ENCODE assay signal across 9 mouse cellular contexts in the genomic region with DNA sequence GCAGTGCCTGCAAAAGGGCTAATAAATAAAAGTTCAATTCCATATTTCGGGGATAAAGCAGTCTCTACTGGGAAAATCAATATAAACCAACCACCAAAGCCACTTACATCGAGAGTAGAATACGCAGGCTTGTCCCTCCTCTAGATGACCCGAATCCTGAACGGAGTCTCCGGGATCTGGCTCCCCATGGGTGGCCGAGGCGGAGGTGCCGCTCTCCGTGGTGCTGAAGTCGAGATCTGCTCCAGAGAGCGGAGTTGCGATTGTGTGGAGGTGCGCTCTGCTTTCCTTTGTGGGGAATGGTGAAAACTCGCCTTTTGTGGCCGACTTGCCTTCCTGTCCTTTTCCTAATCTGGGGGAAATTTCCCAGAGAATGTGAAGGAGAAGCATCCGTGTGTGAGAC. TPM values are rescaled to one million over a fixed set of nuclear protein-coding genes. Genes with fewer than 3 reads are reported as not detected.
DNase-seq lines count a peak whose midpoint lies in the region; ATAC-seq lines count a peak whose summit lies in the region.
"Had no signal": no experiment of that assay in that cellular context is flagged by ENCODE, and none has a peak within 500 bp of the region (broad histone marks: within the 10 kb centered on the region; RNA-seq: fewer than 3 reads in every experiment).

No protein-coding gene starts in this region.

- peak; percentile 32 to 39 for DNase-seq in cerebellum, postnatal 14 days
- DNase-seq in cerebellum, adult 9-10 months = no peak
- peak; percentile 30 for DNase-seq in urinary bladder, postnatal 10 days (ENCODE audit: low spot score)
- DNase-seq in urinary bladder, adult 2 months (ENCODE audit: low spot score) = no peak
- peak; percentile 24 to 29 for DNase-seq in layer of hippocampus, postnatal 14 days (ENCODE audit: low spot score in 2 of 2)

- ATAC-seq in frontal cortex, adult (ENCODE audit: low TSS enrichment) = peak; percentile 47; the same call in 1 of the 2 replicates
- ATAC-seq in midbrain, embryonic 16.5 days = peak; percentile 56; the same call in 1 of the 2 replicates
- no peak for ATAC-seq in megakaryocyte-erythroid progenitor cell, adult 5-6 weeks (replicated peaks; ENCODE audit: low FRiP score, low TSS enrichment, poor library complexity, severe bottlenecking)

- H3K4me1 ChIP-seq in midbrain, embryonic 16.5 days (ENCODE audit: control insufficient read depth, insufficient read depth, low read length) = 0 out of 2 replicates have a peak, but pooled peaks cover 2% of the 10 kb centered on the region

- H3K4me2 ChIP-seq in midbrain, embryonic 16.5 days (ENCODE audit: low read length) = peak overlapping the region; percentile 53

- no peaks in the 10 kb centered on the region for H3K36me3 ChIP-seq in midbrain, embryonic 16.5 days (ENCODE audit: control insufficient read depth, insufficient read depth, low read length)

- WGBS in midbrain, embryonic 16.5 days = 4% methylated on average over 17 of the region's 17 CpGs

- H3K27me3 ChIP-seq in midbrain, embryonic 16.5 days (ENCODE audit: control insufficient read depth, insufficient read depth, low read depth, low read length) = no peaks in the 10 kb centered on the region

- H3K27ac ChIP-seq in midbrain, embryonic 16.5 days (ENCODE audit: low read length) = peak overlapping the region; percentile 45

- H3K9me3 ChIP-seq in midbrain, embryonic 16.5 days (replicated peaks; ENCODE audit: control insufficient read depth, low read length, poor library complexity, severe bottlenecking) = no peaks in the 10 kb centered on the region

- peak overlapping the region; percentile 42 for H3K4me3 ChIP-seq in midbrain, embryonic 16.5 days (ENCODE audit: low read depth, low read length)

- peak overlapping the region; percentile 68 for H3K9ac ChIP-seq in midbrain, embryonic 16.5 days (ENCODE audit: low read depth, low read length)

RNA-seq across cellular contexts. Expression of a gene that starts 0.4 kb away (rescaled TPM):
- polyA plus RNA-seq in urinary bladder, adult 2 months (2012; rRNA removed) = not detected in 2 replicates
- 1 to 10 TPM; 2.3 to 2.9 TPM for total RNA-seq in layer of hippocampus, postnatal 14 days (2021)
- polyA plus RNA-seq in midbrain, embryonic 16.5 days (2015; fragmentation: Nextera tagmentation; extraction: Ambion mirVana) = 6.6 and 6.7 TPM in 2 replicates
- total RNA-seq in megakaryocyte-erythroid progenitor cell, adult 5-6 weeks (2014; fragmentation: Nextera tagmentation) = not detected in 2 replicates
- not detected in 2 replicates for total RNA-seq in megakaryocyte-erythroid progenitor cell, adult 5-6 weeks (2017)
- polyA plus RNA-seq: liver, embryonic 16.5 days had no signal

Comparison
In these comparisons a context has a peak if more than half of its experiments do, and no peak if none do; other contexts are left out.
1. DNase-seq: peak in cerebellum, postnatal 14 days (2 of 2), urinary bladder, postnatal 10 days (single experiment) and layer of hippocampus, postnatal 14 days (2 of 2); none in cerebellum, adult 9-10 months (single experiment) and urinary bladder, adult 2 months (single experiment).